Mouse (Mus musculus) G1E (cell line): ENCODE data around the gene Klhl30. TPM values are rescaled to one million over a fixed set of nuclear protein-coding genes. Genes with fewer than 3 reads are reported as not detected.

ENCODE experiments used
- ATAC-seq: 2 replicates; pipeline ENCODE4 v1.8.0; 2016; ENCODE audit warnings: mild to moderate bottlenecking; ENCODE audit not compliant: insufficient number of reproducible peaks, poor library complexity, low FRiP score, severe bottlenecking; ENCODE audit errors: extremely low read depth
- DNase-seq: peaks from one replicate; pipeline ENCODE4 v3.0.0; 2012; ENCODE audit warnings: low spot score
- H3K27me3 ChIP-seq: 2 replicates; pipeline ENCODE4 v1.6.1; 2012; ENCODE audit warnings: mild to moderate bottlenecking, low read length, inconsistent platforms; ENCODE audit not compliant: insufficient read depth
- H3K36me3 ChIP-seq: replicated peaks from 2 replicates; pipeline ENCODE3; 2012; ENCODE audit warnings: mild to moderate bottlenecking, inconsistent platforms
- H3K4me1 ChIP-seq: 2 replicates; pipeline ENCODE4 v1.6.1; 2012; ENCODE audit warnings: low read depth, low read length, inconsistent platforms, mixed read lengths; ENCODE audit not compliant: insufficient read depth
- H3K4me3 ChIP-seq: 2 replicates; pipeline ENCODE4 v1.5.1; 2012; ENCODE audit warnings: low read depth, mild to moderate bottlenecking, inconsistent platforms, low read length, moderate library complexity, mixed read lengths
- H3K9me3 ChIP-seq: replicated peaks from 2 replicates; pipeline ENCODE4 v1.6.1; 2012; ENCODE audit warnings: inconsistent platforms
- CTCF ChIP-seq: IDR thresholded peaks from 2 replicates; pipeline ENCODE4 v1.5.1; 2012; ENCODE audit warnings: low read depth, low read length, inconsistent platforms, mixed read lengths
- GATA1 ChIP-seq: IDR thresholded peaks from 2 replicates; pipeline ENCODE4 v1.6.1; 2012; ENCODE audit warnings: borderline replicate concordance, low read length, inconsistent platforms, mixed read lengths
- GATA2 ChIP-seq: IDR thresholded peaks from 2 replicates; pipeline ENCODE4 v1.6.1; 2012; ENCODE audit warnings: low read depth, low read length, inconsistent platforms, borderline replicate concordance
- POLR2AphosphoS5 ChIP-seq: IDR thresholded peaks from 2 replicates; pipeline ENCODE4 v1.6.1; 2012; ENCODE audit warnings: low read depth, low read length, inconsistent platforms; ENCODE audit not compliant: insufficient replicate concordance
- TAL1 ChIP-seq: conservative IDR thresholded peaks from 2 replicates; pipeline ENCODE4 v1.6.1; 2012; ENCODE audit warnings: low read depth, low read length, inconsistent platforms, mixed read lengths
- polyA plus RNA-seq: library from polyadenylated mRNA; stranded (reverse); fragments of >175 nt; gene quantifications from 2 replicates; pipeline ENCODE4 v1.2.3, GENCODE M21; 2012
- total RNA-seq, 2 experiments: library from RNA; stranded (forward) in 1 of 2; stranded (reverse) in 1 of 2; fragments of 200-1000 nt in 1 of 2; fragments of >200 nt in 1 of 2; fragmentation: Nextera tagmentation in 1 of 2; gene quantifications; 2 replicates each; pipeline ENCODE4 v1.2.3; 2014 to 2017

The Klhl30 gene
- total RNA-seq (2014; fragmentation: Nextera tagmentation) (not detected in 2 replicates), total RNA-seq (2017) (0.16 TPM in 1 of 2 replicates, not detected in the other), polyA plus RNA-seq (not detected in 2 replicates)

- ATAC-seq (no peak), DNase-seq (no peak)
- TF ChIP-seq POLR2AphosphoS5, result no peak
- TF ChIP-seq TAL1, result no peak
- TF ChIP-seq GATA2, result no peak
- Histone ChIP-seq H3K9me3 (no peaks in the 10 kb centered on the region), H3K36me3 (no peaks in the 10 kb centered on the region), H3K4me3 (no peak within 1 kb of the TSS), H3K27me3 (peaks cover 41% of the 10 kb centered on the region), H3K4me1 (no peaks in the 10 kb centered on the region)
These were observed at the start of gene Klhl30 for GRCm38 (mm10) chr1:91350841-91351240. Klhl30 (plus strand) TSS chr1:91351016.

- H3K36me3 ChIP-seq, result peaks cover 30% of the 10 kb centered on the region
- no peaks in the 10 kb centered on the region for H3K27me3 ChIP-seq
- DNase-seq (no peak), ATAC-seq (no peak)
- peaks cover 15% of the 10 kb centered on the region for H3K4me1 ChIP-seq
- TF ChIP-seq GATA2 (no peak), POLR2AphosphoS5 (no peak), CTCF (no peak), GATA1 (no peak), TAL1 (no peak)
- no peaks in the 10 kb centered on the region for H3K9me3 ChIP-seq
- no peak overlapping the region for H3K4me3 ChIP-seq
These were observed 49.5 kb upstream of the Klhl30 start for GRCm38 (mm10) chr1:91301206-91301920.

DNA sequence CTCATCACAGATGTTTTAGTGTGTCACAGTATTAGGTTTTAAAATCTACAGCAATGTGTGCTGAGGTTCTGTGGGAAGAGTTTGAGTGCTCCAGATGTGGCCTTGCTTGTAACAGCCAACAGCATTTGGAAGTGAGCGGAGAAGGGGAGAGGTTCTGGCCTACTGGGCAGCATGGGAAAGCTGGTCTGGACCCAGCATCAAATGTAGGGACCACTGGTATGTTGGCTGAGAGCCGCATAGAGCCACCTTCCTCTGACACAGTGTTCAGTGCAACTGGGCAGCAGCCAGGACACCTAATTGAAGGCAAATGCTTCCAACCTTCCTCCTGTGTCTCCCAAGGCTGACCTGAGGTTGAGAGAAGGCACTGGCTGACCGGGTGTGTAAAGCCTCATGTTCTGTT is 48.8 kb upstream of the Klhl30 start:
- peaks cover 31% of the 10 kb centered on the region for H3K36me3 ChIP-seq
- H3K4me1 ChIP-seq, result peaks cover 15% of the 10 kb centered on the region
- no peaks in the 10 kb centered on the region for H3K9me3 ChIP-seq
- ATAC-seq, result no peak
- no peaks in the 10 kb centered on the region for H3K27me3 ChIP-seq
- TF ChIP-seq TAL1 (no peak), GATA1 (no peak), GATA2 (no peak), POLR2AphosphoS5 (no peak), CTCF (no peak)
- no peak overlapping the region for H3K4me3 ChIP-seq
- DNase-seq, result no peak

GRCm38 (mm10) chr1:91304621-91305020 is 46.2 kb upstream of the Klhl30 start:
- ATAC-seq, result no peak
- peaks cover 44% of the 10 kb centered on the region for H3K36me3 ChIP-seq

DNA sequence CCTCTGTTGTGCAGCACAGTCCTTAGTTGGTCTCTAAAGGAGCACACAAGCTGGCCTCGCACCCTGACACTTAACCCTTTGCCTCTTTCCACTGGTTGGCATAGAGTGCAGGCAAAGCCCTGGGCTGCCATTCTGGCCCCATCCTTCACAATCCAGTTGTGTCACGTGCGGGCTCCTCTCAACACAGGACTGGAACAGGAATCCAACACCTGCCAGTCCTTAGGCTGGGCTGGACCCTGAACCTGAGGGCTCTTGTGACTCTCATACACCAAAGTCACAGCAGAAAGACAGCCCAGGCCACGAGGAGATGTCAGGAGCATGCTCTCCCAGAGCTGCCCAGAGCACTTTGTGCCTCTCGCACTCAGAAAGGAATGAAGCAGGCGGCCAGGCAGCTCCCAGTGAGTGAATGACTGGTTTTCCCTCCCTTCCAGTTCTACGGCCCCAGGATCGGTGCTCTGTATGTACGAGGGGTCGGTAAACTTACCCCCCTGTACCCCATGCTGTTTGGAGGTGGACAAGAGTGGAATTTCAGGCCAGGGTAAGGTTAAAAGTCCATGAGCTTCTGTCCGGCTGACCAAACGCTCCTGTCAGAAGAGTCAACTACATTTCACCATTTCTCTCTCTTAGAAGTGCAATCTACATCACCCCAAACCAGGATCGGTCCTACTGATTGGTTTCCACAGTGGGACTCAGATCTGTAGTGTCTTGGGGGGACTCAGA is 41.3 kb upstream of the Klhl30 start:
- H3K4me3 ChIP-seq, result no peak overlapping the region
- no peaks in the 10 kb centered on the region for H3K9me3 ChIP-seq
- ATAC-seq, result no peak
- DNase-seq, result no peak
- no peaks in the 10 kb centered on the region for H3K27me3 ChIP-seq
- TF ChIP-seq POLR2AphosphoS5 (no peak), GATA1 (no peak)
- H3K36me3 ChIP-seq, result peaks cover 56% of the 10 kb centered on the region
- no peaks in the 10 kb centered on the region for H3K4me1 ChIP-seq

More at GRCm38 (mm10) chr1:91304621-91305020, 46.2 kb upstream of the Klhl30 start:
- H3K9me3 ChIP-seq, result no peaks in the 10 kb centered on the region
- TF ChIP-seq CTCF (no peak), GATA2 (no peak), GATA1 (no peak), POLR2AphosphoS5 (no peak), TAL1 (no peak)
- no peak overlapping the region for H3K4me3 ChIP-seq
- DNase-seq, result no peak
- no peaks in the 10 kb centered on the region for H3K4me1 ChIP-seq
- H3K27me3 ChIP-seq, result no peaks in the 10 kb centered on the region

DNA sequence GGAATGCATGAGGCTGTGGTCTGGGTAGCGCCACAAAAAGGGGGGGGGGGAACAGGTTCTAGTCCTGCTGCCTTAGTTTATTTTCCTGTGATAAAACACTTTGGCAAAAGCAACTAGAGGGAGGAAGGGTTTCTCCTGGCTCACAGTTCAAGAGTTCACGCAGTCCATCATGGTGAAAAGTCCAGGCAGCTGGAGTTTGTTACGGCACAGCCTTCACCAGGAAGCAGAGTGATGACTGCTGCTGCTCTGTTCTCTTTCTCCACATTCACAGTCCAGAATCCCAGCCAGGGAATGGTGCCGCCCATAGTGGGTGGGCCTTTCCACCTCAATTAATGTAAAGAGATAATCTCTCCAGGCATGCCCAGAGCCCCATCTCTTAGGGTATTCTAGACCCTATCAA is 38.5 kb upstream of the Klhl30 start:
- no peak for TF ChIP-seq GATA2
- no peak for TF ChIP-seq GATA1
- no peak for TF ChIP-seq TAL1
- TF ChIP-seq POLR2AphosphoS5, result no peak
- TF ChIP-seq CTCF, result no peak
- Histone ChIP-seq H3K4me3 (no peak overlapping the region), H3K36me3 (peaks cover 43% of the 10 kb centered on the region), H3K9me3 (no peaks in the 10 kb centered on the region), H3K4me1 (no peaks in the 10 kb centered on the region), H3K27me3 (no peaks in the 10 kb centered on the region)
- no peak for DNase-seq
- no peak for ATAC-seq
